Mouse (Mus musculus) forebrain, embryonic 12.5 days (tissue): ENCODE data around the gene Sftpa1. TPM values are rescaled to one million over a fixed set of nuclear protein-coding genes. Genes with fewer than 3 reads are reported as not detected.

ENCODE experiments used
- ATAC-seq: fragments of 200-750 bp; cut with Nextera tagmentation; 2 replicates; pipeline ENCODE4 v1.8.0; 2017; ENCODE audit warnings: moderate TSS enrichment; ENCODE audit not compliant: low FRiP score
- H3K27ac ChIP-seq: fragments of 300-500 bp; sonication (generic); 2 replicates; pipeline ENCODE4 v1.5.1; 2016; ENCODE audit warnings: mild to moderate bottlenecking
- H3K27me3 ChIP-seq: fragments of 300-500 bp; sonication (generic); 2 replicates; pipeline ENCODE4 v1.6.1; 2016; ENCODE audit warnings: mild to moderate bottlenecking
- H3K36me3 ChIP-seq: fragments of 300-500 bp; sonication (generic); replicated peaks from 2 replicates; pipeline ENCODE4 v1.6.1; 2016; ENCODE audit warnings: mild to moderate bottlenecking
- H3K4me1 ChIP-seq: fragments of 300-500 bp; sonication (generic); 2 replicates; pipeline ENCODE4 v1.6.1; 2016
- H3K4me2 ChIP-seq: fragments of 300-500 bp; sonication (generic); 2 replicates; pipeline ENCODE4 v1.6.1; 2016; ENCODE audit warnings: mild to moderate bottlenecking, moderate library complexity
- H3K4me3 ChIP-seq: fragments of 300-500 bp; sonication (generic); replicated peaks from 2 replicates; pipeline ENCODE4 v1.5.1; 2016; ENCODE audit warnings: mild to moderate bottlenecking
- H3K9ac ChIP-seq: fragments of 300-500 bp; sonication (generic); 2 replicates; pipeline ENCODE4 v1.6.1; 2016; ENCODE audit warnings: mild to moderate bottlenecking
- H3K9me3 ChIP-seq: fragments of 300-500 bp; sonication (generic); 2 replicates; pipeline ENCODE4 v1.6.1; 2016
- WGBS: fragments of 180-500 bp; shearing (Covaris S2); methylation state at CpG from one replicate; pipeline ENCODE4 v1.1.7; 2016; 5-methylcytosine and 5-hydroxymethylcytosine counted together
- polyA plus RNA-seq: library from polyadenylated mRNA; unstranded; fragments of >200 nt; fragmentation: Nextera tagmentation; extraction: Ambion mirVana; gene quantifications from 2 replicates; pipeline ENCODE4 v1.2.1, GENCODE M21; 2016

Sftpa1 gene
- polyA plus RNA-seq, 1 experiment from 2014 or later: not detected

DNA sequence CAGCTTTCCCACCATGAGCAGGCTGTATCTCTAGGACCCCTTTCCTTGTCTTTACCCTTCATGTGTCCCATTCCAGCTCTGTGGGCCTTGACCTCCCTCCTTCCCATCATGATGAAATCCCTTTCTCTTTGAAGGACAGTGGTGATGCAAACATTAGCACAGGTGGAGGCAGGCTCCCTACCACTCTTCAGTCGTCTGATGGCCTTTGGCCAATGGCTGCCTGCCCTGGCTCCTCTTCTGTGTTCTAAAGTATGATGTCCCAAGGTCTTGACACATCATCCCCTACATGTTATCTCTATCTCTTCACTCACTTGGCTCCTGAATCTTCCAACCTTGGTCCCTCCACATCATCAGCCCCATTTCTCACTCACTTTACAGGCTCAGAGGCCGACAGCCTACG, 15.3 kb upstream of the Sftpa1 start:
- no peak overlapping the region for H3K4me2 ChIP-seq
- no peaks in the 10 kb centered on the region for H3K27me3 ChIP-seq
- no peak overlapping the region for H3K9ac ChIP-seq
- WGBS: 83% methylated on average over 3 of the region's 3 CpGs
- H3K4me1 ChIP-seq: no peaks in the 10 kb centered on the region
- no peak overlapping the region for H3K27ac ChIP-seq
- no peak for ATAC-seq
- H3K9me3 ChIP-seq: no peaks in the 10 kb centered on the region
- H3K4me3 ChIP-seq: no peak overlapping the region
- H3K36me3 ChIP-seq: no peaks in the 10 kb centered on the region

DNA sequence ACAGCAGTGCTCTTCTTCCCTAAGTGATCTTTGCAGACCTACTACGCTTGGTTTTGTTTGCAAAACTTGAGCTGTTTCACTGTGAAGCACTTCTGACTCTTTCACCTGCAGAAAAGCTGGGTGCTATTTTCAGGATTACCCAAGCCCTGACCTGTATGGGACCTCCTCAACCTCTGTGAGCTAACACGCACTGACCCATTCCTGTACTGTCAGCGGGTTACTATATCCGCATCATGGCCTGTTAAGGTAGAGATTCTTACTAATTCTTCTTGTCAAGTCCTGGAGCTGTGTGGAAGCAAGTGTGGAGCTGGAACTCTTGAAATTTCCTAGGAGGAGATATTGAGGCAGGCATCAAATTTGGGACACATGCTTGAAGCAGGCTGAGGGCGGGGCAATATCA, 6.9 kb upstream of the Sftpa1 start:
- Histone ChIP-seq H3K36me3 (no peaks in the 10 kb centered on the region), H3K27ac (no peak overlapping the region), H3K4me2 (no peak overlapping the region), H3K4me1 (no peaks in the 10 kb centered on the region), H3K9me3 (no peaks in the 10 kb centered on the region), H3K27me3 (no peaks in the 10 kb centered on the region), H3K4me3 (no peak overlapping the region), H3K9ac (no peak overlapping the region)
- ATAC-seq: no peak
- 88% methylated on average over 5 of the region's 5 CpGs for WGBS

GRCm38 (mm10) chr14:41127997-41128396, 3.6 kb upstream of the Sftpa1 start:
- Histone ChIP-seq H3K4me3 (no peak overlapping the region), H3K9ac (no peak overlapping the region), H3K4me1 (no peaks in the 10 kb centered on the region), H3K9me3 (no peaks in the 10 kb centered on the region), H3K36me3 (no peaks in the 10 kb centered on the region), H3K27ac (no peak overlapping the region), H3K27me3 (no peaks in the 10 kb centered on the region), H3K4me2 (no peak overlapping the region)
- ATAC-seq: no peak
- WGBS: 20% methylated on average over 4 of the region's 4 CpGs

- Histone ChIP-seq H3K9me3 (no peaks in the 10 kb centered on the region), H3K4me3 (no peak overlapping the region), H3K36me3 (no peaks in the 10 kb centered on the region), H3K4me1 (no peaks in the 10 kb centered on the region), H3K4me2 (no peak overlapping the region), H3K27ac (no peak overlapping the region), H3K9ac (no peak overlapping the region), H3K27me3 (no peaks in the 10 kb centered on the region)
- ATAC-seq: no peak
Observed at GRCm38 (mm10) chr14:41137006-41137405, 5.4 kb downstream of the Sftpa1 start.

GRCm38 (mm10) chr14:41140686-41141085, 9.1 kb downstream of the Sftpa1 start:
- Histone ChIP-seq H3K27me3 (no peaks in the 10 kb centered on the region), H3K4me1 (no peaks in the 10 kb centered on the region), H3K36me3 (no peaks in the 10 kb centered on the region), H3K4me2 (no peak overlapping the region), H3K4me3 (no peak overlapping the region), H3K9ac (no peak overlapping the region), H3K27ac (no peak overlapping the region), H3K9me3 (no peaks in the 10 kb centered on the region)
- ATAC-seq: no peak
- 89% methylated on average over 1 of the region's 1 CpGs for WGBS

DNA sequence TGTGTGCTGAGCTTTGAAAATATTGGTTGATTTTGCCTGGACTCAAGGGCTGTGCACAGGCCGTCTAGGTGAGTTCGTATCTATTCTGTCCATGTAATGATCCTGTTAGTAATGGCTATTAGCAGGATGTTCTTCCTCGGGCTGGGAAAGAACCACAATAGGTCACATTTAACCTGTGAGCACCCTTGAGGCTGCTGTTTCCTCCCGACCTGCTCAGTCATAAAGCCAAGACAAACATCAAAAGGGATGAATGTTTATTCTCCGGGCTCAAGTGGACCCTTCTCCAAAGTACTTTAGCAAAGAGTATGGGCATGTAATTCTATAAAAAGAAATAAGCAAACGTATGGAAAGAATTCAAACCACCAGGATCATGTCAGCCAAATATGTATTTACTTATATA, 14.5 kb downstream of the Sftpa1 start:
- H3K9ac ChIP-seq: no peak overlapping the region
- H3K27ac ChIP-seq: no peak overlapping the region
- H3K36me3 ChIP-seq: no peaks in the 10 kb centered on the region
- H3K9me3 ChIP-seq: no peaks in the 10 kb centered on the region
- no peaks in the 10 kb centered on the region for H3K4me1 ChIP-seq
- no peak for ATAC-seq
- H3K4me2 ChIP-seq: no peak overlapping the region
- no peaks in the 10 kb centered on the region for H3K27me3 ChIP-seq
- H3K4me3 ChIP-seq: no peak overlapping the region
- WGBS: 78% methylated on average over 6 of the region's 6 CpGs

- WGBS: 86% methylated on average over 3 of the region's 3 CpGs
- ATAC-seq: no peak
Observed at GRCm38 (mm10) chr14:41146922-41147321, 15.3 kb downstream of the Sftpa1 start.

DNA sequence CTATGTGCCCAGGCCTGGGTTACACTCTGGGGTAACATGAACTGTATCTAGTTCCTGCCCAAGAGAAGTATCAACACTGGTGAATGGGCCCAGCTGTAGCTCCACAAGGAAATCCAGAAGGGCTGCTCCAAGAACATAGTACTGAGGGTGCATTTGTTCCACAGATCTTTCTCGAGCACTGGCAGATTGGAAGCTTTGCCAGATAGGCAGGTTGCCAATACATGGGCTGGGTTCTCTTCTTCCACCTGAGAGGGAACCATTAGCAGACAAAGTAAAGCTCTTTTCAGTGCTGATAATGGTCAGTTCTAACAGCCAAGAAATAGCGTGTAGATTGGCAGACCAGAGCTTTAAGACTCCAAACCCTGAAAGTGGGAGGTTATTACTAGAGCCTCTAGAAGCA, 15.8 kb downstream of the Sftpa1 start:
- WGBS: 83% methylated on average over 2 of the region's 2 CpGs
- no peaks in the 10 kb centered on the region for H3K27me3 ChIP-seq

More at GRCm38 (mm10) chr14:41146922-41147321, 15.3 kb downstream of the Sftpa1 start:
- Histone ChIP-seq H3K4me1 (no peaks in the 10 kb centered on the region), H3K4me3 (no peak overlapping the region), H3K27me3 (no peaks in the 10 kb centered on the region), H3K4me2 (no peak overlapping the region), H3K9ac (no peak overlapping the region), H3K9me3 (no peaks in the 10 kb centered on the region), H3K36me3 (no peaks in the 10 kb centered on the region), H3K27ac (no peak overlapping the region)

DNA sequence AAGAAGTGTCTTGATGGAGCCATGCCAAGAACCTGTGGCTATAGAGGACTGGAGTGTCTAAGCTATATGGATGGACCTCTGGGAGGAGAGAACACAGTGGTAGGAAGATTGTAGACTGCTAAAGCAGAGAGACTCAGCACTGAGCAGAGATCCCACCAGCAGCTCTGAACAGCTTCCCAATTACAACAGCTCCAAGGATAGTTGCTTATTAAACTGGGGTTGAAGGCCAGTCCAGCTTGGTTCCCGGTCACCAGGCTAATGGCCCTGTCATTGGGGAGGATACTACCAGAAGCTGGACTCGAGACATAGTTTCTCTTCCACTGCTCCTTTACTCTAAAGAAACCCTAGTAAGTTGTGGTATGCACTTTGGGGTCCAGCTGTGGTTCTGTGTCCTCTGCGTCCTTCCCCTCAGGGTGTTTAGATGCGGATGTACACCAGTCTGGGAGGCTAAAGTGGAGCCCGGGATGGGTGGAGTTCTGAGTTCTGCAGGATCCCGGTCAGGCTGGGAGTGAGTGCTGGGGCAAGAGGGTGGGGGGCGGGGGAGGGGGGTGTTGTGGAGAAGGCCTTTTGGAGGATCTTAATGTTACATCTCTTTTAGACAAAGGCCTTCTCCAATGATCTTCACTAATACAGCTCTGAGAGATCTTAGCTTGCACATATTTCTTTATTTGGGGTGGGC, 19.8 kb downstream of the Sftpa1 start, which contains the start of gene Mbl1:
Gene Mbl1, plus strand, starts transcription at position 239 of the 679 bp plus-strand sequence.
- no peak within 1 kb of the TSS for H3K9ac ChIP-seq
- no peaks in the 10 kb centered on the region for H3K27me3 ChIP-seq
- H3K4me3 ChIP-seq: no peak within 1 kb of the TSS
- H3K4me2 ChIP-seq: no peak within 1 kb of the TSS
- H3K4me1 ChIP-seq: no peaks in the 10 kb centered on the region
- 86% methylated on average over 7 of the region's 7 CpGs for WGBS
- no peaks in the 10 kb centered on the region for H3K9me3 ChIP-seq
- no peaks in the 10 kb centered on the region for H3K36me3 ChIP-seq
- ATAC-seq: no peak
- H3K27ac ChIP-seq: no peak within 1 kb of the TSS

More for the DNA sequence above, 15.8 kb downstream of the Sftpa1 start:
- Histone ChIP-seq H3K4me2 (no peak overlapping the region), H3K27ac (no peak overlapping the region), H3K9me3 (no peaks in the 10 kb centered on the region), H3K36me3 (no peaks in the 10 kb centered on the region), H3K4me1 (no peaks in the 10 kb centered on the region), H3K4me3 (no peak overlapping the region), H3K9ac (no peak overlapping the region)
- no peak for ATAC-seq

- no peak overlapping the region for H3K4me3 ChIP-seq
- no peak overlapping the region for H3K9ac ChIP-seq
- WGBS: 80% methylated on average over 4 of the region's 4 CpGs
- H3K27ac ChIP-seq: no peak overlapping the region
- no peaks in the 10 kb centered on the region for H3K36me3 ChIP-seq
- H3K27me3 ChIP-seq: no peaks in the 10 kb centered on the region
- no peak overlapping the region for H3K4me2 ChIP-seq
- no peaks in the 10 kb centered on the region for H3K4me1 ChIP-seq
- no peaks in the 10 kb centered on the region for H3K9me3 ChIP-seq
- no peak for ATAC-seq
Observed at GRCm38 (mm10) chr14:41160076-41160475, 28.5 kb downstream of the Sftpa1 start.

DNA sequence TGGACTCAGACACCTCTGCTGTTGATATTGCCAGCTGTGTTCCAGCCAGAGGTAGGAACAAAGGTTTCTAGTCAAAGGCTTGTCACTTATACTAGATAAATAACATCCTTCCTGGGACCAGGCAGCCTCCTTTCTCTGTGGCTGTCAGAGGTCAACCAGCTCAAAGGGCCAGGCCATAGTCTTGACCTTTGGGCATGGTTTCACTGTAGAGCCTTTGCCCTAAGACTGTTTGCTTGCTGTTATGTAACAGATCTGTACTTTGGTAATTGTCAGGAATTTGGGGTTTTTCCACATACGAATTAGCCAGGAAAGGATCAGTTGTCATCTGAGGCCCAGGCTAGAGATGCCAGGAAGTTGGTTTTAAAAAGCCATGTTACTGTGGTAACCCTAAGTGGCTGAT, 29.2 kb downstream of the Sftpa1 start:
- Histone ChIP-seq H3K4me2 (no peak overlapping the region), H3K9ac (no peak overlapping the region), H3K4me1 (no peaks in the 10 kb centered on the region), H3K27ac (no peak overlapping the region), H3K4me3 (no peak overlapping the region), H3K27me3 (no peaks in the 10 kb centered on the region), H3K36me3 (no peaks in the 10 kb centered on the region), H3K9me3 (no peaks in the 10 kb centered on the region)
- WGBS: 60% methylated on average over 1 of the region's 1 CpGs
- no peak for ATAC-seq

GRCm38 (mm10) chr14:41162663-41163062, 31.1 kb downstream of the Sftpa1 start:
- no peaks in the 10 kb centered on the region for H3K36me3 ChIP-seq
- H3K9ac ChIP-seq: no peak overlapping the region
- 20% methylated on average over 2 of the region's 2 CpGs for WGBS
- H3K9me3 ChIP-seq: no peaks in the 10 kb centered on the region
- no peaks in the 10 kb centered on the region for H3K27me3 ChIP-seq
- H3K4me3 ChIP-seq: no peak overlapping the region
- no peak; the same call in 1 of the 2 replicates for ATAC-seq
- no peak overlapping the region for H3K27ac ChIP-seq
- no peak overlapping the region for H3K4me2 ChIP-seq
- H3K4me1 ChIP-seq: no peaks in the 10 kb centered on the region

DNA sequence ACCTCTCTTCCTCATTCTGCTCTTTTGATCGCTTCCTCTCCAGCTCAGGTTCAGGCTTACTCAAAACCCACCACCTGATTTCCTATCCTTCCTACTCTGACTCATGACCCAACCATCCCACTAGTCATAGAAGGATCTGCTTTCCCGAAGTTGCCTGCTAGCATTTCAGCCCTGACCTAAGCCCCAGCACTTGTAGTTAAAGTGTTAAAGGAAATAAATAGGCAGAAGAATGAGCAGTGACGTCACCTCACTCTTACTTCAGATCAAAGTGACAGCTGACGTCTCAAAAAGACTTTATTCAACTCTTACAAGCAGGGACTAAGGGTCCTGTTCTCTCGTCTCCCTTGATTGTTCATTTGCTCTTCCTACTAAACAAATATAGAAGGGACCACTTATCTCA, 35.7 kb downstream of the Sftpa1 start:
- Histone ChIP-seq H3K9me3 (no peaks in the 10 kb centered on the region), H3K4me1 (no peaks in the 10 kb centered on the region), H3K27me3 (no peaks in the 10 kb centered on the region), H3K4me2 (no peak overlapping the region), H3K27ac (no peak overlapping the region), H3K9ac (no peak overlapping the region), H3K36me3 (no peaks in the 10 kb centered on the region), H3K4me3 (no peak overlapping the region)
- ATAC-seq: no peak
- WGBS: 47% methylated on average over 5 of the region's 5 CpGs
